Mouse (Mus musculus): ENCODE measurements at regions not wholly inside any gene's neighbourhood (a gene's known extent, or its start where the extent isn't known, plus 50 kb on each side); places are given as distances from the start of the nearest gene placed in this dataset.

DNA sequence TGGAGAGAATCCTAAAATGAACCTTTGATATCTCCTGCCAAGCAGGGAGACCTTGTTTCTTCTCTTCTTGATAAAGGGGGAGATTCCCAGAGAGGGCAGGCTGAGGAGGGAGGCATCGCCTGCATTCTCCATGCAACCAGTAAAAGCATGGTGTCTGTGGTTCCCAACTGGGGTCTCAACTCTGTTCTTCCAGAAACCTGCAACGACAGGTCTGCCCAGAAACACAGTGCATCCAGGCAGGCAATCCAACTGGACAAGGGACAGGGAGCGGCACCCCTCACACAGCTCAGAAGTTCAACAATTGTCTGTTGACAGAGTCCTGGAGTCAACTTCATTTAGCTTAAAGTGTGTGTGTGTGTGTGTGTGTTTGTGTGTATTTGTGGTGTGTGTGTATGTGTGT is 75.0 kb upstream of the Lrpprc start:
- WGBS = 51% methylated on average over 3 of the region's 3 CpGs
- H3K4me3 ChIP-seq (ENCODE audit: insufficient read depth, low read depth, low read length) = no peak overlapping the region
- H3K27me3 ChIP-seq (ENCODE audit: control insufficient read depth, insufficient read depth, low read length) = no peaks in the 10 kb centered on the region
- peak; percentile 33 for DNase-seq (ENCODE audit: extremely low read depth, low read depth, low spot score)
- peak overlapping the region; percentile 36 for H3K9ac ChIP-seq (ENCODE audit: low read depth, low read length)
- peak overlapping the region; percentile 86 for H3K27ac ChIP-seq (replicated peaks; ENCODE audit: insufficient read depth, low read depth, low read length)
- H3K79me2 ChIP-seq (ENCODE audit: control insufficient read depth, insufficient read depth, low read length) = no peaks in the 10 kb centered on the region
- H3K36me3 ChIP-seq (ENCODE audit: control insufficient read depth, insufficient read depth, low read length) = no peaks in the 10 kb centered on the region
- TF ChIP-seq POLR2A (IDR thresholded peaks at IDR 0.05; ENCODE audit: extremely low read depth, insufficient read depth, low read length) = no peak
- TF ChIP-seq CTCF (IDR thresholded peaks at IDR 0.05; ENCODE audit: low read depth, low read length) = no peak
- H3K4me1 ChIP-seq (ENCODE audit: control insufficient read depth, insufficient read depth, low read length) = peaks cover 6% of the 10 kb centered on the region

DNA sequence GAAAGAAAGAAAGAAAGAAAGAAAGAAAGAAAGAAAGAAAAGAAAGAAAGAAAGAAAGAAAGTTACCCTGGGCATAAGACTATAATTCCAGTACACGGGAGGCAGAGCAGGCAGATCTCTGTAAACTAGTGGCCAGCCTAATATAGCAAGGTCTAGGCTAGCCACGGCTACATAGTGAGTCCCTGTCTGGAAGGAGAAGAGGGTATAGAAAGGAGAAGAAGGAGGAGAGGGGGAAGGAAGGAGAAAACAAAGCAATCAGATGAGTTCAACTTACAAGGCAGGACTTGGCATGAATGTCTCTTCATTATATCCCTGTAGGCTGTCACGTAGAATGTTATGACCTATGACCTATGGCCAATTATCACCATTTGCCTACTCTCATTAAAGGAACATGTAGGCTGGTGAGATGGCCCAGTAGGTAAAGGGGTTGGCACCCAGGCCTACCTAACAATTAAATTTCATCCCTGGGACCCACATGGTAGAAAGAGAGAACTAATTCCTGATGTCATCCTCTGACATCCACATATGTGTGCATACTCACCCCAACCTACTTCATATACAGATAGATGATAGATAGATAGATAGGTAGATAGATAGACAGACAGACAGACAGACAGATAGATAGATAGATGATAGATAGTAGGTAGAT is 78.6 kb upstream of the Lrpprc start:
- no peaks in the 10 kb centered on the region for H3K36me3 ChIP-seq (ENCODE audit: control insufficient read depth, insufficient read depth, low read length)
- H3K27ac ChIP-seq (replicated peaks; ENCODE audit: insufficient read depth, low read depth, low read length) = no peak overlapping the region
- no peak for DNase-seq (ENCODE audit: extremely low read depth, low read depth, low spot score)
- no peaks in the 10 kb centered on the region for H3K79me2 ChIP-seq (ENCODE audit: control insufficient read depth, insufficient read depth, low read length)
- peaks cover 17% of the 10 kb centered on the region for H3K4me1 ChIP-seq (ENCODE audit: control insufficient read depth, insufficient read depth, low read length)
- no peak overlapping the region for H3K4me3 ChIP-seq (ENCODE audit: insufficient read depth, low read depth, low read length)
- no peak for TF ChIP-seq POLR2A (IDR thresholded peaks at IDR 0.05; ENCODE audit: extremely low read depth, insufficient read depth, low read length)
- TF ChIP-seq CTCF (IDR thresholded peaks at IDR 0.05; ENCODE audit: low read depth, low read length) = no peak
- no peaks in the 10 kb centered on the region for H3K27me3 ChIP-seq (ENCODE audit: control insufficient read depth, insufficient read depth, low read length)
- no peak overlapping the region for H3K9ac ChIP-seq (ENCODE audit: low read depth, low read length)
- WGBS = 92% methylated on average over 3 of the region's 3 CpGs

DNA sequence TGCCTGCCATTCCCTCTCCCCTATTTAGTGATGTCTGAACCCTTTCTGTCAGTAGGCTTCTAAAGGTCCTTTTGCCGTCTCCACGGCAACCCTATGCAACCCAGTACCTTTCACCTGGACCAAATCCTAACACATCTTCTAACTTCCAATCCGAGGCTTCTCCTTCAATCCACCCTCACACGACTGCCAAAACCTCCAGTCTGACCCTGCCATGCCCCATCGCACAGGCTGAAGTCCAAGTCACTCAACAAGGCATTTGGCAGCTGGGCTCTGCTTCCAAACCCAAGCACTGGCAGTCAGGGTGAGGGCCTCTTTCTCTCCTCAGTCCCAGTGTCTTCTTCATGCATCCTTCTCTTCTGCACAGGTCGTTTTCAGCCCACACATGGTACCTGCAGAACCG is 83.0 kb upstream of the Lrpprc start:
- H3K27ac ChIP-seq (replicated peaks; ENCODE audit: insufficient read depth, low read depth, low read length) = peak overlapping the region; percentile 96
- 0 out of 2 replicates have a peak, but pooled peaks have one; percentile 40 for TF ChIP-seq POLR2A (IDR thresholded peaks at IDR 0.05; ENCODE audit: extremely low read depth, insufficient read depth, low read length)
- no peak for TF ChIP-seq CTCF (IDR thresholded peaks at IDR 0.05; ENCODE audit: low read depth, low read length)
- no peaks in the 10 kb centered on the region for H3K79me2 ChIP-seq (ENCODE audit: control insufficient read depth, insufficient read depth, low read length)
- peak; percentile 100 for DNase-seq (ENCODE audit: extremely low read depth, low read depth, low spot score)
- 24% methylated on average over 7 of the region's 7 CpGs for WGBS
- H3K9ac ChIP-seq (ENCODE audit: low read depth, low read length) = peak overlapping the region; percentile 43; the same call in 1 of the 2 replicates
- H3K27me3 ChIP-seq (ENCODE audit: control insufficient read depth, insufficient read depth, low read length) = no peaks in the 10 kb centered on the region
- peaks cover 29% of the 10 kb centered on the region for H3K4me1 ChIP-seq (ENCODE audit: control insufficient read depth, insufficient read depth, low read length)
- no peak overlapping the region for H3K4me3 ChIP-seq (ENCODE audit: insufficient read depth, low read depth, low read length)
- H3K36me3 ChIP-seq (ENCODE audit: control insufficient read depth, insufficient read depth, low read length) = no peaks in the 10 kb centered on the region

DNA sequence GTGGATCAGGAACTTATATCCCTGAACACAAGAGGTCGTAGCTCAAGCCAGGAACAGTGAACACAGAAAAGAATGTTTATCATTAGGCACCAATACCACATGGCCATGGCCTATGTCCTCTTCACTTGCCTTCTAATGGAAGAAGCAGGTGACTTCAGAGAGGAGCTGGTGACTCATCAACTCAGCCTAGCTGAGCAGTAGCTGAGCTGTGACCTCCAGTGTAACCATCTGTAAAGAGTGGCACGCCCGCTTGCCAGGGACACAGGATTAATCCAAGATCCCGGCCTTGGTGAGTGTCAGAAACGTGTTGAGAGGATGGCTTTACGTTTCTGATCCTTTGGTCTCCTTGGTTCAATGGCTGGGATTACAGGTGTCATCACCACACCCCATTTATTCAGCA is 82.0 kb upstream of the Ppm1b start:
- Histone ChIP-seq H3K79me2 (ENCODE audit: control insufficient read depth, insufficient read depth, low read length) (no peaks in the 10 kb centered on the region), H3K36me3 (ENCODE audit: control insufficient read depth, insufficient read depth, low read length) (no peaks in the 10 kb centered on the region), H3K27me3 (ENCODE audit: control insufficient read depth, insufficient read depth, low read length) (no peaks in the 10 kb centered on the region), H3K9ac (ENCODE audit: low read depth, low read length) (peak overlapping the region; percentile 17; the same call in 1 of the 2 replicates), H3K4me3 (ENCODE audit: insufficient read depth, low read depth, low read length) (no peak overlapping the region), H3K4me1 (ENCODE audit: control insufficient read depth, insufficient read depth, low read length) (peaks cover 31% of the 10 kb centered on the region), H3K27ac (replicated peaks; ENCODE audit: insufficient read depth, low read depth, low read length) (peak overlapping the region; percentile 96)
- WGBS = 16% methylated on average over 6 of the region's 6 CpGs
- TF ChIP-seq POLR2A (IDR thresholded peaks at IDR 0.05; ENCODE audit: extremely low read depth, insufficient read depth, low read length) = no peak
- TF ChIP-seq CTCF (IDR thresholded peaks at IDR 0.05; ENCODE audit: low read depth, low read length) = no peak
- peak; percentile 93 for DNase-seq (ENCODE audit: extremely low read depth, low read depth, low spot score)

DNA sequence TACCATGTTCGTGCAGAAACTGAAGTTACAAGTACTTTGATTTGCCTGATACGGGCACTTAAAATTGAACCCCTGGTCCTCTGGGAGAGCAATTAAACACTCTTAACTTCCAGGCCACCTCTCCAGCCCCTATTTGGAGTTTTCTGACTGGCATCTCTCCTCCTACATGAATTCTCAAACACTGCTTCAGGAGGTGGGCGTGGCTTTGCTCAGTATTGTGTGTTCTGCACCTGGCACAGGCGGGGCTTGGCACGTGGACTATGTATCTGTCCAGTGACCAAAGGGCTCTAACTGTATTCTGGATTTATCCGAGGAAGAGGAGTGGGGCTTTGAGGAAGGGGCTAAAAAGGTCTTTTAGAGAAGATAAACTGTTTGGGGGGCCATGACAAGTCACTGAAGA is 81.5 kb upstream of the Ppm1b start:
- 29% methylated on average over 6 of the region's 6 CpGs for WGBS

DNA sequence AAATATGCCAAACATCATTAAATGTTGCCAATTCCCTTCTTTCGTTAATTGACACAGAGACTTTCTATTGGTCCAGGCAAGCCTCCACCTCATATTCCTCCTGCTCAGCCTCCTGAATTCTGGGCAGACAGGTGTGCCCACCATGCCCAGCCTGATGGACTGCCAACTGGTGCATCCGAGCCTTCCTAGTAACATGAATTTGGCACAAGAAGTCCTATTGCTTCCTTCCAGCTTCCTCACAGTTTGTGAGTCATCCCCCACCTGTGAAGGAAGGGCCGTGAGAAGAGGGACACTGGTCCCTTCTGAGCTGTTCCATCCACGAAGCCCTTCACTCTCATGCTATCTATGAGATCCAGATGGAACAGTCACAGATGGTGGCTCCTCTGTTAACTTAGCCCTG is 80.5 kb upstream of the Ppm1b start:
- TF ChIP-seq CTCF (IDR thresholded peaks at IDR 0.05; ENCODE audit: low read depth, low read length) (no peak), POLR2A (IDR thresholded peaks at IDR 0.05; ENCODE audit: extremely low read depth, insufficient read depth, low read length) (no peak)
- Histone ChIP-seq H3K9ac (ENCODE audit: low read depth, low read length) (no peak overlapping the region), H3K36me3 (ENCODE audit: control insufficient read depth, insufficient read depth, low read length) (no peaks in the 10 kb centered on the region), H3K4me3 (ENCODE audit: insufficient read depth, low read depth, low read length) (no peak overlapping the region), H3K27ac (replicated peaks; ENCODE audit: insufficient read depth, low read depth, low read length) (peak overlapping the region; percentile 44), H3K4me1 (ENCODE audit: control insufficient read depth, insufficient read depth, low read length) (peaks cover 32% of the 10 kb centered on the region), H3K79me2 (ENCODE audit: control insufficient read depth, insufficient read depth, low read length) (no peaks in the 10 kb centered on the region), H3K27me3 (ENCODE audit: control insufficient read depth, insufficient read depth, low read length) (no peaks in the 10 kb centered on the region)
- DNase-seq (ENCODE audit: extremely low read depth, low read depth, low spot score) = no peak
- 81% methylated on average over 4 of the region's 4 CpGs for WGBS

More for the DNA sequence above, 81.5 kb upstream of the Ppm1b start:
- no peaks in the 10 kb centered on the region for H3K79me2 ChIP-seq (ENCODE audit: control insufficient read depth, insufficient read depth, low read length)
- H3K4me1 ChIP-seq (ENCODE audit: control insufficient read depth, insufficient read depth, low read length) = peaks cover 32% of the 10 kb centered on the region
- no peaks in the 10 kb centered on the region for H3K36me3 ChIP-seq (ENCODE audit: control insufficient read depth, insufficient read depth, low read length)
- H3K4me3 ChIP-seq (ENCODE audit: insufficient read depth, low read depth, low read length) = no peak overlapping the region
- TF ChIP-seq POLR2A (IDR thresholded peaks at IDR 0.05; ENCODE audit: extremely low read depth, insufficient read depth, low read length) (no peak), CTCF (IDR thresholded peaks at IDR 0.05; ENCODE audit: low read depth, low read length) (no peak)
- H3K27ac ChIP-seq (replicated peaks; ENCODE audit: insufficient read depth, low read depth, low read length) = peak overlapping the region; percentile 96
- DNase-seq (ENCODE audit: extremely low read depth, low read depth, low spot score) = peak; percentile 90
- H3K9ac ChIP-seq (ENCODE audit: low read depth, low read length) = no peak overlapping the region; the same call in 1 of the 2 replicates
- no peaks in the 10 kb centered on the region for H3K27me3 ChIP-seq (ENCODE audit: control insufficient read depth, insufficient read depth, low read length)

Measured in liver, adult 2 months (tissue).